Mouse (Mus musculus): ENCODE measurements around the gene Asb6.

Asb6 gene

DNA sequence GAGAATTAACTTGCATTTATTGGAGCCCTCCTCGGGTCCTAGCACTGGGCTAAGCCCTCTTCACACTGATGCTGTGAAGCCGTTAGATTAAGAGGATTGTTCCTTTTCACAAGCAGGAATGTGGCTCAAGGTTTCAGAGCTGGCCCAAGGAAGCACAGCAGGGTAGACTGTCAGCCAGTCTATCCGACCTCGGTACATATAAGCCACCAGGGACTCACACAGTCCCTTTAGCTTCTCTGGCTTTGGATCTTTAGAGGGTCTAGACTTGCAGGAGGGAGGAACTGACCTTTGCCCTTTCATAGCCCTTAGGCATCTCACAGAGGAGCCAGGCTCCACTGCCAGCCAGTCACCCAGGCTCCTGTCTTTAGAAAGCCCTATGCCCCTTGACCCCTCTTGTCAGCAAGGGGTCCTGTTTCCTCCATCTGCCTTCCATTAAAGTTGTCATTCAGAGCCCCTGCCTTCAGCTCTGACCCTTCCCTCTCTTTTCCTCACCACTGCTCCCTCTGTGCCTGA is at the start of gene Asb6:
Gene Asb6 (minus strand): TSS at position 51 of the 513 bp plus-strand sequence.
- DNase-seq: no peak

DNA sequence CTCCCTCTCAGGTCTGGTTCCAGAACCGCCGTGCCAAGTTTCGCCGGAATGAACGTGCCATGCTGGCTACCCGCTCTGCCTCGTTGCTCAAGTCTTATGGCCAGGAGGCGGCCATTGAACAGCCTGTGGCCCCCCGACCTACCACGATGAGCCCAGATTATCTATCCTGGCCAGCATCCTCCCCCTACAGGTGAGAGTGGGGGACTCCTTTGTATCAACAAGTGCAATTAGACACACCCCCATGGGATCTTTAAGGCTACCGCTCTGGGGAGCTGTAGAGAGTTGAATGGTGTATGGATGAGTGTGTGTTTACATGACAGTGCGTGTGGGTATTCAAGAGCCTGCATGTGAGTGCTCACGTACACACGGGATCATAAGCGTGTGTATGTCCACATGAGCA is 49.3 kb upstream of the Asb6 start:
- DNase-seq: no peak

DNA sequence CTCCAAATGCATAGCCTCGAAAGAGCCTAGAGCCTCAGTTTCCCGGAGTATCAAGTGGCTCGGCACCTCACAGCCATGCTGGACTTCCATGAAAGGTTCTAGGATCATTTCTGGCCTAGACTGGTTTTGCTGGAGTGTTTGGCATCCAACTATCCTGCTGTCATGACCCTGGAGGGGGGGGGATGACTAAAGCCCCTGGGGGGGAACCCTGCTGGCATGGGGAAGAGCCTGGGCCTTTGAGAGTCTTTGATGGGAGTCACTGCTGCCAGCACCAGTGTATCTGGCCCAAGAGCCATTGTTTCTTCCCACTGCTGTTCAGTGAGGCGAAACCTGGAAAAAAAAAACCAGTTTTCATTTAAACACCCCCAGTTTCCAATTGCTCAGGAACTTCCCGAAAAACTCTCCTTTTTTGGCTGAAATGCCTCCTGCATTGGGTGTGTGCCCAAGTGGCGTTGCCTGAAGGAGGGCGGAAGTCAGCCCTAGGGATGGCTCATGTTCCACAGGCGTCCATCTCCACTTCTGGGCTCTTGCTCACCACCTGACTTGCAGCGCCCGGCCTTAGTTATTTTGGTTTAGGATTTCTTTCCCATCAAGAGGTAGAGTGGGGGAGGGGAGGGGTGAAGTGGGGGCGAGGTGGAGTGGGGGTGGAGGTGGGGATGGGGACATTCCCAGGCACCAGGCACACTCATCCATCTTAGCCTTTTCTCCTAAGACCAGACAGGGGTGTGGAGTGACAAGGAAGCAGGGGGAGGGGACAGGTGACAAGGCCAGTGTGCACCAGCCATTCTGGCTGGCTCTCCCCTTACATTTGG is 45.7 kb upstream of the Asb6 start:
- DNase-seq: no peak

DNA sequence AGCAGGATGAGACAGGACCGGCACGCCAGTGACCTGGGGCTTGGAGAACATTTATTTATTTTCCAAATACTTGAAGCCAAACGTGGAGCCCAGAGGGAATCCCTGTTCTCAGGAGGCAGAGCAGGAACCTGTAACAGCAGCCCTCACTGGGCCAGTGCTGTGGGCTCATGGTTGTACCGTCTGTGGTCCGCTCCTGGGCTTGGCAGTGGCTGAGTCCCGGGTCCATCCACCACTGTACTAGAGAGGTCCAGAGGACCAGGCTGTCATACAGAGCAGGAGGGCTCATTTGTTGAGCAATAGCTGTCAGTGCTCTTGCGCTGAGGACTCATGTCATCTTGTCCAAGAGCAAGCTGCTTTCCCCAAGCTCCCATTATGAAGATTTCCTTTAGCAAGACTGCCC is 45.0 kb upstream of the Asb6 start:
- DNase-seq: no peak

DNA sequence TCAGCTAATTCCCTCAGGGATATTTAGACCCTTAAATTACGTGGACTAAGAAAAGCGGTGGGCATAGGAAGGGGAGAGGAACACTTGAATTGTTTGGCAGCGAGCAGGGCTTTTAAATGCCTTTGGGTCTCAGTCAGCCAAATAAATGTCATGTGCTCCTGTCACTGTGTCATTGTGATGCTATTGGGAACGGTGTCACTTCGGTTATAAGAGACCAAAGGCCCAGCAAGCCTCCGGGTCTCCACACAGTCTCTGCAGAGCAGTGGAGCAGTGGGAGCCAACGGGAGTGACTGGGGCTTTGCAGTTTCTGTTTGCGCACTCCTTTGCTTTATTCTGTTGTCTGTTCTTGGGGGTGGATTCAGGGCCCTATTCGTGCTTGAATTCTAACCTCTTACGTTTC is 44.3 kb upstream of the Asb6 start:
- DNase-seq: no peak

DNA sequence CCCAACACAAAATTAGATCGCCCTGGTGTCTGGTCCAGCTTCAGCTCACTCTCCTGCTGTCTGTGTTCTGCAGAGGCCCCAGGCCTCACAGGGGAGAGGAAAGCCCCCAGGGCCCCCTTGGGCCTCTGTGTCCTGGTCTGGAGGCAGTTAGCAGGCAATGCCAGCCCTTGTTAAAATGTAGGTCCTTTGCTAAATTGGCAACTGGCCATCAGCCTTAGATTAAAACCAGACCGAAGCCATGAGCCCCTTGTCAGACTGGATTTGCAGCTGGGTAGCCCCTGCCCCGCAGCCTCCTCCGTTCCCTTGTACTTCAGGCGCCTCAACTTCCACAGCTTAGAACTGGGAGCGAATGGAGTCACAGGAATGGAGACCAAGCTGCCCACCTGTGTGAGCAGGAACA is 42.5 kb upstream of the Asb6 start:
- no peak for DNase-seq

DNA sequence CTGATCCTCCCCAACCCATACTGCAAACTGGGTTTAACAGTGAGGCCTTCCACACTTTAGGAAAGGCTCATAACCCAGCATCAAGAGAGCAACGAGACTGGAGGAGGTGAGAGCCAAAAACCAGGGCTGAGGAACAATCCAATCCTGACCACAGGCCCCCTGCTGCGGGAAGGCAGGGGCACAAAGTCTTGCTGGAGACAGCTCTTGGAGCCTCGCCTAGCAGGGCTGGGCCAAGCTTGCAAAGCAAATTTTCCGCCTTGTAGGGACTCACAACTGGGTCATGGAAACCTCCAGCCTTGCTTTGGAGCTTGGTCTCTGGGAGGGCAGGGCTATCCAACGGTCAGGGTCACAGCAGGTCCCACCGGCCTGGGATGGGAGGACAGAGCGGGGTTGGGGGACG is 40.7 kb upstream of the Asb6 start:
- DNase-seq: peak; percentile 31 to 59

DNA sequence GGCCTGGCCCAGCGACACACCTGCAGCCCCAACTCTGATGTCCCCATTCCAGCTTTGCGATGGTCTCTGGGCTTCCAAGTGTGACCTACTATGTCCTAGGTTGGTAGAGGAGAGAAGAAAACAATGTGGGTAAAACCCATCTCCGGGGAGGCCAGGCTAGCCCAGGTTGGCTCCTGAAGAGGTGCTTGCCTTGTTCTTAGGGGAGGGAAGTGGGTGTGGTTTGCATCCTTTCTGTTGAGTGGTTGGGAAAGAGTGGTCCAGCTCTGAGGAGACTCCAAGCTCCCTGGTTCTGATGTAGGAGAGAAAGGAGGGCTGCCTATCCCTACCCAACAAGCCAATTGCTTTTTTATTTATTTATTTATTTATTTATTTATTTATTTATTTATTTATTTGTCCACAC is 35.3 kb upstream of the Asb6 start:
- DNase-seq: no peak

DNA sequence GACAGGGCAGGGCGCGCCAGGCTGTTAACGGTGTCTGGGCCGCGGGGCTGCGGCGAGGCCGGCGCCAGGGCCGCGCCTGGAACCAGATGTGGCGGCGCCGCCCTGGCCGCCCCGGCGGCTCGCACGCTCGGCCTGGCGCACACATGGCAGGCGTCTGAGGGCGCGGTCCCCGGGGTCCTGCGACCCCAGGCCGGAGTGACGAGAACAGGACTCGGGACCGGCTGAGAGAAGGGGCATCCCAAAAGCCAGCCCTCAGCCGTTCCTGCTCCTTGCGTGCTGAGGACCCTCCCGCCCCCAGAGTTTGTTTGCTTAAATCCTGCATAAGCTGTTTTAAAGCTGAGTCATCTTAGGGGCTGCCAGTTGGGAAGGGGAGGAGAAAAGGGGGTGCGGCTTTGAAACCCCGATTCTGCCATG is 34.8 kb upstream of the Asb6 start:
- DNase-seq: no peak

DNA sequence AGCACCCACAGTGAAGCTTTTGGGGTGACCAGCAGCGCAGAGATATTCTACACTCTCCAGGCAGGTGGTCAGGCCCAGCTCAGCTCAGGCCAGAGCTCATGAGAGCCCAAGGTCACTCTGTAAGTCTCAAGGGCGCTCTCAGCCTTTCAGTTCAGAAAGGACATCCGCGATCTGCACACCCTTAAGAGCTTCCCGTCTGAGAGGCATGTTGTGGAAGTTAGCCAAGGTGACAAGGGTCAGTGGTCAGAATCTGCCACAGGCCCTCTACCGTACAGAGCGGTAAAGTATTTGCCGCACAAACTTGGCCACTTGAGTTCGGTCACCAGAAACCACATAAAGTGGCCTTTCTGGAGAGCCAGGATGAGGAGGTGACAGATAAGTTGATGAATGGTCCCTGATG is 33.4 kb upstream of the Asb6 start:
- no peak for DNase-seq

DNA sequence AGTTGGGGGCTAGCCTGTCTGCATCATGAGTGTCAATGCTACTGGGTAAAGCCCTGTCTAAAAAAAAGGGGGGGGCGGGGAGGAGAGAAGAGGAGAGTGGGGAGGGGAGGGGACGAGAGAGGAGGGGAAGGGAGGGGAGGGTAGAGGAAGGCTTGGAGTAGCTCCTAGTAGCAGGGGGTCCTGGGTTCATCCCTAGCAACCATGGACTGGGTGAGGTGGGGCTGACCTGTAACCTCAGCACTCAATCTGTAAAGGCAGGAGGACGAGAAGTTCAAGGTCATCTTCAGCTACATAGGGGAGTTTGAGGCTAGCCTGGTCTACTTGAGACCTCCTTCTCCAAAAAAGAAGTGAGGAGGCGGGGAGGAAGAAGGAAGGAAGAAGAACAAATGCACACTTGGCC is 31.9 kb upstream of the Asb6 start:
- DNase-seq: no peak

DNA sequence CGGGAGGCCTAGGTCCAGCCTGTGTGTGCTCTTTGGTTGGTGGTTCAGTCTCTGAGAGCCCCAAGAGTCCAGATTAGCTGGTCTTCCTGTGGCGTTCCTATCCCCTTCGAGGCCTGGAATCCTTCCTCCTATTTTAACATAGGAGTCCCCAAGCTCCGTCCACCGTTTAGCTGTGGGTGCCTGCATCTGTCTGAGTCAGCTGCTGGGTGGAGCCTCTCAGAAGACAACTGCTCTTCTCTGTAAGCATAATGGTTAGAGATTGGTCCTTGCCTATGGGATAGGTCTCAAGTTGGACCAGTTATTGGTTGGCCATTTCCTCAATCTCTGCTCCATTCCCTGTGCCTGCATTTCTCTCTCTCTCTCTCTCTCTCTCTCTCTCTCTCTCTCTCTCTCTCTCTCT is 29.6 kb upstream of the Asb6 start:
- DNase-seq: no peak

DNA sequence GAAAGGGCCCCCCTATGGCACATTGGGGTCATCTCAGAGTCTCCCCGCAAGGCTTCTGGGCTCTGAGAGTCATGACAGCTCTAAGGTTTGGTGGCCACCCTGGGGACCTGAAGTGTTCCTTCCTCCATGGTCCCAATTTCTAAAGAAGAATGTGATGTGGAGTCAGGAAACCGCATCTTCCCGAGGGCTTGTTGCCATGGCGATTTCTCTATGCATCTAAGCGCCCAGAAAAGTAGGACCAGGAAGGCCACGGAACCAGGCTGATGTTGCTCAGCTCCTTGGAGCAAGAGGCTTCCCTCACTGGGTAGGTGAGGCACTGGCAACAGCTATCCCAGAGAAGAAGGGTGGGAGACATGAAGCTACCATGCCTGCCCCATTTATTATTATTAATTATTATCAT is 26.9 kb upstream of the Asb6 start:
- DNase-seq: no peak

DNA sequence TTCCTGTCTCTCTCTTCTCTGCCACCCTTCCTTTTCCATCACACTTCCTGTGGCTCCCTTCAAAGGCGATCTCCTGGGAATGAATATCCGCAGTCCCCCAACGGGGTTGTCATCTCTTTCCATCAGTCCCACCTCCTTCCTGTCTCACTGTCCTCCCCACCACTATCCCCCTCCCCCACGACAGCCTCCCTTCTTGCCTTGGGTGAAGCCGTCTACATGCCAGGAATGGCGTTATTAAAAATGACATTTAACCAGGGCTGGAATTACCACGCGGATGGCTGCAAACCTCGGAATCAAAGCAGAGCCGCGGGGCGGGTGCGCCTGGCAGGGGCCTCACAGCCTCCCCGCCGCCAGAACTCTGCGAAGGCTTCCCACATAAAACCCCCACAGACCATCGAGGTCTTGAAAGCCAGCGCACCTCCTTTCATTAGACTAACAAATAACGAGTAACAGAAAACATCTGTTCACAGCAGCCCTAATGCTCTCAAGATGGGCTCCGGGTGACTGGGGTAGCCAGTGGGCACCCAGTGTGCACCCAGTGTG is 22.7 kb upstream of the Asb6 start:
- no peak for DNase-seq

DNA sequence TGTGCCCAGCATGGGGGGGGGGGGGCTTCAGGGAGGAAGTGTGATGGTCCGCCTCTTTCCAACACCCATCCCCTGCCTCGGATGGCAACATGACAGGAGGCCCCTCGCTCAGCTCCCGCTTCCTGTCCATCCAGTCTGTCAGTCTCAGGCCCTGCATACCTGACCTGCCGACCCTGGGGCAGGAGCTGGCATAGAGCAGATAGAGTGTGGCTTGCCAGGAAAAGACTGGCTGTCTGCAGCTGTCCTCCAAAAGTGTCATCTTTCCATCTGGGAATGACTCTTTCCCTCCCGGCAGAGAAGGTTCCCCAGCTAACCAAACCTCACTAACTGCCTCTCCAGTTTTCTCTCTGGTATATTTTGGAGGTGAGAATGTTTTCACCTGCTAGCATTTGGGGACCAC is 20.4 kb upstream of the Asb6 start:
- DNase-seq: no peak

DNA sequence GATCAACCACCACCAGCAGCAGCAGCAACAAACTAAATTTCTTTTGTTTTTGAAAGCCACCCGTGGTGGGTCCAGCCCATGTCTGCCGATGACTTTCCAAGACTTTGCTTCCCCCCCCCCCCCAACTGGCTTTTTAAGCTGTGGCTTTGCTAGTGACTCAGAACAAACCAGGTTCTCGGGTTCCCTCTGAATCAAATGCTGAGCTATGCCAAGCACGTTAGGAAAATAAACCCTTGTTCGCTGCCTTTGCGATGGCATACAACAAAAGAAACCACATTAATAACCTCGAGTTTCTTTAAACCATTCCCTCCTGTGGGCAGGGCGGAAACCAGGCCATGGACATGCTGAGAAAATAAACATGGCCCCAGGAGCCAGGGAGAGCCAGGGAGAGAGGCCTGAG is 18.1 kb upstream of the Asb6 start:
- DNase-seq: no peak

DNA sequence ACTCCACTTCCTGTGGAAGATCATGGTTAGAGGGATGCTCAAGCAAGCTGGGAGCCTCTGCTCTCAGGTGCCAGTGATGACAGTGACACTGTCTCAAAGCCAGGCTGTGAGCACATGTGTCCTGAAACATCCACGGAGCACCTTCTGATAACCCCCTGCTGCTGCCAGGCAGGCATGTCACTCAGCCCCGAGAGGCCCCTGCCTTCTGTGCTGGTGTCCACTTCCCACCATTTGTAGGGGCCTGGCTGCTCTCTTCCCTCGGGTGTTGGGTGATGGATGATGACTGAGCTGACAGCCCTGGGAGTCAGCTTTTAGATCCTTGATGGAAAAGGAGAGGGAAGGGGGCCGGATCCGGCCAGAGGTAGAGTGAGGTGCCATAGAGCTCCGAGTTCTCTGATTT is 16.6 kb upstream of the Asb6 start:
- no peak for DNase-seq

DNA sequence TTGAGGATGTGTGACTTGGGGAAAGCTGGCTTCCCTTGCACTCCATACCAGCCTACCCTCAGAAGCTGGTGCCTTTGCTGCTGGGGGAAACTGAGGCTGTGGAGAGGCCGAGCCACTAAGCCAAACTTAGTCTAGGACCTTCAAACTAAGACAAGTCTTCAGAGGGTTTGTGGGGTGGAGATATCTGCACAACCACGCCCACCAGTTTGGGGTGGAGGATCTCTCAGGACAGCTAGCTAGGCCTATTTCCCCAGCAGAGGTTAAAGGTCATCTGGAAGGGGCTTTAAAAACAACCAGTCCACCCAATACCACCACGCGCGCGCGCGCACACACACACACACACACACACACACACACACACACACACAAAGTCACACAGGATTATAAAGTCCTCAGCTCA is 16.1 kb upstream of the Asb6 start:
- no peak for DNase-seq

DNA sequence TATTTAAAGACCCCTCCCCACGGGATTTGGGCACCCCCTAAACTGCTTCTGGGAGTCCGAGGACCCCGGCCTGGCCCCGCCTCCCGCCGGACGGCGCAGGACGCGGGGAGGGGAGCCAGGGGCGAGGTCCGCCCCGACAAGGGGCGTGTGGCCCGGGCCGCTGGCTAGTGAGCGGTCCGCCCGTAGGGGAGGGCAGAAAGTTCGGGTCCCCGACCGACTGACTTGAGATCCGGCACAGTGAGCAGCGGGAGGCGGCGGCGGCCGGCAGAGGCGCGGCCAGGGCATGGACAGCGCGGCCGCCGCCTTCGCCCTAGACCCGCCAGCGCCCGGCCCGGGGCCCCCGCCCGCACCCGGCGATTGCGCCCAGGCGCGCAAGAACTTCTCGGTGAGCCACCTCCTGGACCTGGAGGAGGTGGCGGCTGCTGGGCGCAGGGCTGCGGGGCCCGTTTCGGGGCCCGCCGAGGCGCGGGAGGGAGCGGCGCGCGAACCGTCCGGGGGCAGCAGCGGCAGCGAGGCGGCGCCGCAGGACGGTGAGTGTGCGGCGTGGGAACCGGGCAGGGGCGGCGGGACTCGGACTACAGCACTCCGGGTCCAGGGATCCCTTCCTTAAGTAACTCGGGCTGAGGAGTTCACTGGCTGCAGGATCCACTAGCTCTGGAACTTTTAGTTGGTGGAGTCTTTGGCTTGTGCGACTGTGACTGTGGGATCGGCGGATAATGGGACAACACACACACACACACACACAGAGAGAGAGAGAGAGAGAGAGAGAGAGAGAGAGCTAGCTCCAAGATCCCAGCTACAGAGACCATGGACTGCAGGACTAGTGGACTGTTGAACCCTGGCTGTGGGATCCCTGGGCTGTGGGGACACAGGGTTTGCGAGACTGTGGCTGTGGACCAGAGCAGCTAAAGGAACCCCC is 15.3 kb upstream of the Asb6 start:
- no peak for DNase-seq

DNA sequence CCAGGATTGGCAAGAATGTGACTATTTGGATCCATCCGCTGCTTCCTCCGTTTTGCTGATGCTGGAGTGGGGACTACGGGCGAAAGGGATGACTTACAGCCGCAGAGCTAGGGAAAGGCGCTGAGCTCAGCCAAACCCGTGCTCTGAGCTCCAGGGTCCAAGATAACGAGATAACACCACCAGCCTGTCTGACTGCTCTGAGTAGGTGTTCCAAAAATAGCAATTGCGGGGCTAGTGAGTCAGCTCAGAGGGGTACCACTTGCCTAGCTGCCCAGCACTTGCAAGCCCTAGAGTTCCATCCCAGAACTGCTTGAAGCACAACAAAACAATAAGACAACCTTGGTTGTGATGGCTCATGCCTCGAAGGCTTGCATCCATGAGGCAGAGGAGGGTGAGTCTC is 12.5 kb upstream of the Asb6 start:
- no peak for DNase-seq

DNA sequence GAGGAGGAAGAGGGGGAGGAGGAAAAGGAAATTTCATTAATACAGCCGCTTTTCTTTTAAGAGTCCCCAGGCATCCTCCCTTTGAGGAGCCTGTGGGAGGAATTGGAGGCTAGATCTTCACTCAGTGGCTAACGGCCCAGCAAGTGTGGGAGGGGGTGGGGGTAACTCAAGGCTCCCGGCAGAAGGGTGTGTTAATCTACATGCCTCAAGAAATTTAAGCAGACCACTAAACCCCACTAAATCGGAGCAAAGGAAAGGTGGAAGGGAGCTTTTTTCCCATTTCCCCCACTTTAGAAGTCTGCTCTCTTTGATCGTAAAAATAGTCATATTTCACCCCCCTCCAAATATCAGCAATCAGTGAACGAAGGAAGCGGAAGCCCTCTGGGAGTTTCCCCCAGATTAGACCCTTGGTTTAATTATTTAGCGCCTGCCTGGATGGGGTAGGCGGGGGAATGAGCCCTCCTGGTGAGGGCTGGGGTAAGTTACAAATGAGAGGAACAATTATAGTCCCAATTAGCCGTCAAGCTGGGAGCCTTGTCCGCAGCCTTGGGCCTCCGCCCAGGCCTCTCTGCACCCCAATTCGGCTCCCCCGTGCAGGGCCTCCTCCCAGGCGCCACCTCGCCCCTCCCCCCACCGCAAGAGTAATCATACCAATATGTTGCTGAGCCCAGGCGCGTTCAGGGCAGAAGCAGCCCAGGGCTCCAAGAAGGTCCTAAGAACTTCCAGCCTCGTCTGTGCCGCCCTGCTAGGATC is 6.3 kb upstream of the Asb6 start:
- DNase-seq: no peak

DNA sequence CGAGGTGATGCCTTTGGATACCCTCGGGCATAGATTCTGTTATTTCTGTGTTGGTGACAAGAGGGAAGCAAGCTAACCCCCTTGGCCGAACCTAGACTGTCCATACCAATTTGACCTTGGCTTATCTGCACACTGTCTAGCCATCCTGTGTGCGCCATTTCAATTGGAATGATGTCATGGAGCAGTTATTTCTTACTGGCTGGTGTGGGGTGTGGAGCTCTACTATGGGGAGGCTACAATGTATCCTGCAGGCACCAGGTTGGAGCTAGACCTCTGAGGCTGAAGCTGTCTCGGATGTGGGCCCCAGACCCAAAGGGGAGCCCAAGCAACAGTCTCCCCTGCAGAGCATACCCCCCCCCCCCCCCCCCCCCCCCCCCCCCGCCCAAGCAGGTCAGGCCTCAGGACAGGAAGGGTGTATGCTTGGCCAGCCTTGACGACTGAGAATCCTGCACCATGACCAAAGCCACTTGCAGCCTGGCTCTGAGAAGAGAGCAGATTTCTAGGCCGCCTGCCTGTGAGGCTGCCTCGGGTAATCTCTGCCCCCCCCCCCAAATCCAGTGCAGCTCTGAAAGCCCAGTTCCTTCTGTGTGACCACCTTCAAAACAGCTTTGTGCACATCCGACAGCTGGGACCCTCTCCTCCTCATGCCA is 4.4 kb upstream of the Asb6 start, which contains the start of gene Prrx2:
Gene Prrx2 (plus strand): TSS at position 600 of the 650 bp plus-strand sequence.
- no peak for DNase-seq
